8 mouse cellular contexts compared by ENCODE assay signal in the genomic region with DNA sequence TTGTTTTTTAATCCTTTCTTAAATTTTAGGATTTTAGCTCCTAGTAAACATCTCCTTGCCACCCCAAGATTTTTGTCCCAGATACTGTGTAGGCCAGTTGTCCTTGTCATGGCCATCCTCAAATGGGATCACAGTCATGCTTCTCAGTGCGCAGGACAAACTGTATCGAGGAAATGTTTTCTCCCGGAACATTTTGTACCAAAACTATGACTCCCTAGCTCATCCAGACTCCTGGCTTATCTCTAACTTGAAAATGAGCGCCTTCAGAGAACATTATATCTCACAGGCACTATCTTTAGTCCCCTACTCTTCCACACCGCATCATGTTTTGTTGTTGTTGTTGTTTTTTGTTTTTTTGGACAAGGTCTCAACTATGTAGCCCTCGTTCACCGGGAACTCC. TPM values are rescaled to one million over a fixed set of nuclear protein-coding genes. Genes with fewer than 3 reads are reported as not detected.
A peak's percentile ranks its signal among the peaks of the same experiment; 100 is the strongest.
DNase-seq lines count a peak whose midpoint lies in the region; ATAC-seq lines count a peak whose summit lies in the region.

No protein-coding gene starts in this region.

- H3K4me1 ChIP-seq in kidney, embryonic 15.5 days, result peaks cover 26% of the 10 kb centered on the region
- H3K4me1 ChIP-seq in erythroblast, embryonic 14.5 days (ENCODE audit: control insufficient read depth), result peaks cover 52% of the 10 kb centered on the region
- H3K4me1 ChIP-seq in limb, embryonic 11.5 days (ENCODE audit: control insufficient read depth, insufficient read depth, low read length), result peaks cover 3% of the 10 kb centered on the region; the same call in 1 of the 2 replicates
- peaks cover 17% of the 10 kb centered on the region for H3K4me1 ChIP-seq in neural tube, embryonic 14.5 days (ENCODE audit: control insufficient read depth, insufficient read depth, low read length)

- H3K4me3 ChIP-seq in kidney, embryonic 15.5 days (replicated peaks), result peak overlapping the region; percentile 100
- H3K4me3 ChIP-seq in erythroblast, embryonic 14.5 days (replicated peaks), result peak overlapping the region; percentile 97
- peak overlapping the region; percentile 74 for H3K4me3 ChIP-seq in limb, embryonic 11.5 days (ENCODE audit: low read depth, low read length)
- peak overlapping the region; percentile 99 for H3K4me3 ChIP-seq in neural tube, embryonic 14.5 days (ENCODE audit: low read depth, low read length)

- H3K27me3 ChIP-seq in kidney, embryonic 15.5 days, result no peaks in the 10 kb centered on the region
- no peaks in the 10 kb centered on the region for H3K27me3 ChIP-seq in erythroblast, embryonic 14.5 days (ENCODE audit: control insufficient read depth)
- no peaks in the 10 kb centered on the region for H3K27me3 ChIP-seq in limb, embryonic 11.5 days (ENCODE audit: control insufficient read depth, insufficient read depth, low read length)
- H3K27me3 ChIP-seq in neural tube, embryonic 14.5 days (ENCODE audit: control insufficient read depth, insufficient read depth, low read length), result no peaks in the 10 kb centered on the region; the same call in 1 of the 2 replicates

- H3K9ac ChIP-seq in kidney, embryonic 15.5 days, result peak overlapping the region; percentile 98
- peak overlapping the region; percentile 73 for H3K9ac ChIP-seq in limb, embryonic 11.5 days (ENCODE audit: low read length)
- H3K9ac ChIP-seq in neural tube, embryonic 14.5 days (replicated peaks; ENCODE audit: low read depth, low read length), result peak overlapping the region; percentile 88

- H3K36me3 ChIP-seq in kidney, embryonic 15.5 days, result no peaks in the 10 kb centered on the region; the same call in 1 of the 2 replicates
- peaks cover 43% of the 10 kb centered on the region for H3K36me3 ChIP-seq in erythroblast, embryonic 14.5 days (ENCODE audit: control insufficient read depth)
- H3K36me3 ChIP-seq in limb, embryonic 11.5 days (ENCODE audit: control insufficient read depth, insufficient read depth, low read length), result no peaks in the 10 kb centered on the region
- H3K36me3 ChIP-seq in neural tube, embryonic 14.5 days (ENCODE audit: control insufficient read depth, insufficient read depth, low read length), result no peaks in the 10 kb centered on the region

- DNase-seq in kidney, postnatal 36 days, result no peak
- DNase-seq in limb, embryonic 11.5 days (ENCODE audit: low spot score), result no peak
- DNase-seq in embryo, embryonic 9.5 days (ENCODE audit: extremely low spot score), result no peak
- no peak for DNase-seq in adrenal gland, adult 2 months
- DNase-seq in urinary bladder, postnatal 25 days (ENCODE audit: low spot score), result no peak

- H3K4me2 ChIP-seq in kidney, embryonic 15.5 days, result peak overlapping the region; percentile 86
- H3K4me2 ChIP-seq in limb, embryonic 11.5 days (ENCODE audit: low read depth, severe bottlenecking), result peak overlapping the region; percentile 64
- H3K4me2 ChIP-seq in neural tube, embryonic 14.5 days (ENCODE audit: low read depth, low read length), result peak overlapping the region; percentile 83

- 33% methylated on average over 7 of the region's 7 CpGs for WGBS in kidney, embryonic 15.5 days
- 48% methylated on average over 7 of the region's 7 CpGs for WGBS in limb, embryonic 11.5 days
- WGBS in neural tube, embryonic 14.5 days, result 45% methylated on average over 7 of the region's 7 CpGs

- no peak for ATAC-seq in kidney, embryonic 15.5 days (replicated peaks; ENCODE audit: low FRiP score)
- no peak for ATAC-seq in limb, embryonic 11.5 days (ENCODE audit: insufficient number of reproducible peaks, low FRiP score, low TSS enrichment, low read depth)
- no peak; the same call in 1 of the 2 replicates for ATAC-seq in neural tube, embryonic 14.5 days (ENCODE audit: low read depth)

- H3K9me3 ChIP-seq in kidney, embryonic 15.5 days (replicated peaks), result no peaks in the 10 kb centered on the region
- no peaks in the 10 kb centered on the region for H3K9me3 ChIP-seq in erythroblast, embryonic 14.5 days (ENCODE audit: control insufficient read depth, low read length)
- H3K9me3 ChIP-seq in limb, embryonic 11.5 days (ENCODE audit: control insufficient read depth, low read length), result no peaks in the 10 kb centered on the region
- H3K9me3 ChIP-seq in neural tube, embryonic 14.5 days (ENCODE audit: control insufficient read depth, low read length), result no peaks in the 10 kb centered on the region

- peak overlapping the region; percentile 99 for H3K27ac ChIP-seq in kidney, embryonic 15.5 days
- peak overlapping the region; percentile 82; the same call in 1 of the 2 replicates for H3K27ac ChIP-seq in limb, embryonic 11.5 days (replicated peaks; ENCODE audit: low read depth, low read length)
- no peak overlapping the region for H3K27ac ChIP-seq in neural tube, embryonic 14.5 days (ENCODE audit: low read depth, low read length)

RNA-seq across cellular contexts. Expression of a gene that starts 0.6 kb away (rescaled TPM):
- 77.8 and 79.4 TPM in 2 replicates for polyA plus RNA-seq in kidney, embryonic 15.5 days (2015; fragmentation: Nextera tagmentation; extraction: Ambion mirVana)
- 0.24 and 0.37 TPM in 2 replicates for polyA plus RNA-seq in erythroblast, embryonic 14.5 days (2012)
- 111 and 125 TPM in 2 replicates for polyA plus RNA-seq in limb, embryonic 11.5 days (2014; fragmentation: Nextera tagmentation; extraction: Ambion mirVana)
- polyA plus RNA-seq in neural tube, embryonic 14.5 days (2014; fragmentation: Nextera tagmentation; extraction: Ambion mirVana), result 68.0 and 76.9 TPM in 2 replicates
- 10 to 100 TPM; 26.4 to 39.6 TPM for total RNA-seq in adrenal gland, adult 2 months (2021)
- 8.3 and 11.5 TPM in 2 replicates for polyA plus RNA-seq in adrenal gland, adult 2 months (2012; rRNA removed)

RNA-seq across cellular contexts. Expression of a gene that starts 31.0 kb away (rescaled TPM):
- polyA plus RNA-seq in kidney, embryonic 15.5 days (2015; fragmentation: Nextera tagmentation; extraction: Ambion mirVana), result 25.4 and 26.7 TPM in 2 replicates
- polyA plus RNA-seq in erythroblast, embryonic 14.5 days (2012), result 0.32 TPM in 2 replicates
- polyA plus RNA-seq in limb, embryonic 11.5 days (2014; fragmentation: Nextera tagmentation; extraction: Ambion mirVana), result 11.5 and 14.0 TPM in 2 replicates
- 14.1 and 16.8 TPM in 2 replicates for polyA plus RNA-seq in neural tube, embryonic 14.5 days (2014; fragmentation: Nextera tagmentation; extraction: Ambion mirVana)
- total RNA-seq in adrenal gland, adult 2 months (2021), result 10 to 100 TPM; 75.1 to 99.4 TPM
- 4.2 and 7.6 TPM in 2 replicates for polyA plus RNA-seq in adrenal gland, adult 2 months (2012; rRNA removed)

RNA-seq across cellular contexts. Expression of a gene that starts 45.5 kb away (rescaled TPM):
- 50.2 and 53.3 TPM in 2 replicates for polyA plus RNA-seq in kidney, embryonic 15.5 days (2015; fragmentation: Nextera tagmentation; extraction: Ambion mirVana)
- polyA plus RNA-seq in erythroblast, embryonic 14.5 days (2012), result 0.84 and 1.3 TPM in 2 replicates
- polyA plus RNA-seq in limb, embryonic 11.5 days (2014; fragmentation: Nextera tagmentation; extraction: Ambion mirVana), result 40.5 and 46.0 TPM in 2 replicates
- 48.4 and 50.9 TPM in 2 replicates for polyA plus RNA-seq in neural tube, embryonic 14.5 days (2014; fragmentation: Nextera tagmentation; extraction: Ambion mirVana)
- total RNA-seq in adrenal gland, adult 2 months (2021), result 10 to 100 TPM; 57.3 to 59.7 TPM
- 65.9 and 78.5 TPM in 2 replicates for polyA plus RNA-seq in adrenal gland, adult 2 months (2012; rRNA removed)

RNA-seq across cellular contexts. Expression of a gene that starts 45.6 kb away (rescaled TPM):
- 3.7 and 4.2 TPM in 2 replicates for polyA plus RNA-seq in kidney, embryonic 15.5 days (2015; fragmentation: Nextera tagmentation; extraction: Ambion mirVana)
- 0.03 and 0.10 TPM in 2 replicates for polyA plus RNA-seq in erythroblast, embryonic 14.5 days (2012)
- polyA plus RNA-seq in limb, embryonic 11.5 days (2014; fragmentation: Nextera tagmentation; extraction: Ambion mirVana), result 3.3 and 4.0 TPM in 2 replicates
- 16.2 and 19.9 TPM in 2 replicates for polyA plus RNA-seq in neural tube, embryonic 14.5 days (2014; fragmentation: Nextera tagmentation; extraction: Ambion mirVana)
- 1 to 10 TPM; 2.0 to 2.3 TPM for total RNA-seq in adrenal gland, adult 2 months (2021)
- 0.87 and 0.99 TPM in 2 replicates for polyA plus RNA-seq in adrenal gland, adult 2 months (2012; rRNA removed)

Comparison
In these comparisons a context has a peak if more than half of its experiments do, and no peak if none do; other contexts are left out.
1. RNA of a gene that starts 45.5 kb away (polyA plus RNA-seq): 65.9 to 78.5 TPM in adrenal gland, adult 2 months, 50.2 to 53.3 TPM in kidney, embryonic 15.5 days, 48.4 to 50.9 TPM in neural tube, embryonic 14.5 days and 40.5 to 46.0 TPM in limb, embryonic 11.5 days; 0.84 to 1.3 TPM in erythroblast, embryonic 14.5 days; every median in the first group is over 10 times any median in the second.
2. Peak in every context shown above with its lines, with median percentiles within 50 percentile points of each other: H3K4me2 ChIP-seq, H3K4me3 ChIP-seq and H3K9ac ChIP-seq.